Mouse (Mus musculus): ENCODE measurements around the gene Tmem104. TPM values are rescaled to one million over a fixed set of nuclear protein-coding genes. Genes with fewer than 3 reads are reported as not detected.

The Tmem104 gene
- polyA plus RNA-seq, 1 experiment from 2014 or later = 11.9 TPM

DNA sequence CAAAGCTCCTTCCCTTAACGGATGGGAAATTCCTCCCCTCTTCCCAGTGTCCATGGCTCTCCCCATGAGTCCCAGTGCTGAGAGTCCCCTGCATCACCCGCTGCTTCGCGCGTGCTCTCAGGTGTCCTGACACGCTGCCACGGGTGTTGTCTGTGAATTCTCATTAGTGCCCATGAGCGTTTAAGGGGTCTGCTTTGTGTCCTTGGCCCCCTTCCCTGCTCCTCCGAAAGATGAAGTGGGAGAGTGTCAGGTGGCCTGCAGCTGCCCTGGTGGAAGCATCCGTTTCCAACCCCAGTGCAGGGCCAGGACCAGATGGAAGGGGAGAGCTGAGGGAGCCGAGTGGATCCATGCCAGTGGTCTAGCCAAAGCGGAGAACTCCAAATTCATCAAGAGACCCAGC, 20.8 kb downstream of the Tmem104 start:
- no peaks in the 10 kb centered on the region for H3K9me3 ChIP-seq
- 0 out of 2 replicates have a peak, but pooled peaks cover 7% of the 10 kb centered on the region for H3K4me1 ChIP-seq
- no peak overlapping the region for H3K4me2 ChIP-seq
- H3K27ac ChIP-seq = no peak overlapping the region
- H3K36me3 ChIP-seq = peaks cover 37% of the 10 kb centered on the region
- no peak overlapping the region for H3K4me3 ChIP-seq
- H3K27me3 ChIP-seq = no peaks in the 10 kb centered on the region
- no peak for ATAC-seq (ENCODE audit: insufficient number of reproducible peaks, insufficient read depth, low FRiP score, low TSS enrichment, low read depth)
- 82% methylated on average over 12 of the region's 12 CpGs for WGBS
- H3K9ac ChIP-seq = no peak overlapping the region

DNA sequence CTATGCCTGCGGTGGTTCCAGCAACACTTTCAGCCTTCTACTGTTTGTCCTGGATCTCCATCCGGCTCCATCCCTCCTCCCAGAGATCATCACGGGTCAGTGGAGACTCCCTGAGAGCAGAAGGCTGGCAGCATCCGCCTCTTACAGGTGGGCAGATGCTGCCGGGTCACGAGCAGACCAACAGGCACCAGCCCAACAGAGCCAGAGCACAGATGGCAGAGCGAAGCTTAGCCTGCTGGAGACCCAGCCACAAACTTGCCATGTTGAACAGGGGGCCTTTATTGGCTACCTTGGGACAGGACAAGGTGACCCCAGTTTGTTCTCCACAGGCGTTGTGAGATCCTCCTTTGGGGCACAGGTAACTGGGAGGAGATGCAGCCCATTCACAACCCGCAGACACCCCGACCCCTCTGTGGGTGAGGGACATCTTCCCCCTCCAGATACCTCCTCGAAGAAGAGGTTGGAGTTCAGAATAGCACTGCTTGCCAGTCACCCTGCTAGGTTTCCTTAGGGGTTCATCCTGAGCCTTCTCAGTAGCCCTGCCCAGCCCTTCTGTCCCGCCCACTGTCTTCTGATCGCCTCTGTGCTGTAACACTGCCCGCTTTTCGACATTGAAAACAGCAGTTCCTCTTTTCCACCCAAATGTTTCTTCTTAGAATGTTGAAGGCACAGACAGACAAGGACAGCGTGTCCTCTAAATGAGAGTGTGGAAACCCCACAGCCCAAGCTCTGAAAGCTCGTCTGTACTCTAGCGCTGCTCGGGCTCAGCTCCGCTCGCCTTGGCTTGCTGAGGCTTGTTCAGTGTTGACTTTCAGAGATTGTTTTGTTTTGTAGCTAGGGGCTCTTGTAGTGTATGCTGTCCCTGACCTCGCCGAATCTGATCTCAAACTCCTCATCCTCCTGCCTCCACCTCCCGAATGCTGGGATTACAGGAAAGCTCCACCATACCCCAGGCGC, 21.8 kb downstream of the Tmem104 start:
- no peak overlapping the region for H3K27ac ChIP-seq
- no peaks in the 10 kb centered on the region for H3K9me3 ChIP-seq
- no peak overlapping the region for H3K4me3 ChIP-seq
- peaks cover 37% of the 10 kb centered on the region for H3K36me3 ChIP-seq
- no peak for ATAC-seq (ENCODE audit: insufficient number of reproducible peaks, insufficient read depth, low FRiP score, low TSS enrichment, low read depth)
- no peak overlapping the region for H3K4me2 ChIP-seq
- H3K27me3 ChIP-seq = no peaks in the 10 kb centered on the region
- 68% methylated on average over 25 of the region's 25 CpGs for WGBS
- H3K4me1 ChIP-seq = 0 out of 2 replicates have a peak, but pooled peaks cover 7% of the 10 kb centered on the region
- no peak overlapping the region for H3K9ac ChIP-seq

GRCm38 (mm10) chr11:115209958-115210357, 22.7 kb downstream of the Tmem104 start:
- H3K4me3 ChIP-seq = no peak overlapping the region
- 69% methylated on average over 7 of the region's 7 CpGs for WGBS
- H3K9ac ChIP-seq = peak overlapping the region; percentile 1; the same call in 1 of the 2 replicates
- H3K27ac ChIP-seq = no peak overlapping the region
- no peak for ATAC-seq (ENCODE audit: insufficient number of reproducible peaks, insufficient read depth, low FRiP score, low TSS enrichment, low read depth)
- 0 out of 2 replicates have a peak, but pooled peaks cover 7% of the 10 kb centered on the region for H3K4me1 ChIP-seq
- H3K4me2 ChIP-seq = no peak overlapping the region
- no peaks in the 10 kb centered on the region for H3K27me3 ChIP-seq
- H3K36me3 ChIP-seq = peaks cover 36% of the 10 kb centered on the region
- no peaks in the 10 kb centered on the region for H3K9me3 ChIP-seq

- Histone ChIP-seq H3K4me1 (peaks cover 8% of the 10 kb centered on the region), H3K4me3 (no peak overlapping the region), H3K36me3 (peaks cover 15% of the 10 kb centered on the region), H3K9me3 (no peaks in the 10 kb centered on the region), H3K27ac (no peak overlapping the region), H3K9ac (no peak overlapping the region), H3K27me3 (no peaks in the 10 kb centered on the region), H3K4me2 (no peak overlapping the region)
- no peak for ATAC-seq (ENCODE audit: insufficient number of reproducible peaks, insufficient read depth, low FRiP score, low TSS enrichment, low read depth)
- 49% methylated on average over 13 of the region's 13 CpGs for WGBS
Measured at GRCm38 (mm10) chr11:115212116-115212515, 24.8 kb downstream of the Tmem104 start.

GRCm38 (mm10) chr11:115215123-115215522, 27.8 kb downstream of the Tmem104 start:
- Histone ChIP-seq H3K9me3 (no peaks in the 10 kb centered on the region), H3K4me1 (peaks cover 16% of the 10 kb centered on the region), H3K36me3 (no peaks in the 10 kb centered on the region), H3K27ac (no peak overlapping the region), H3K4me3 (no peak overlapping the region), H3K4me2 (no peak overlapping the region), H3K27me3 (no peaks in the 10 kb centered on the region), H3K9ac (no peak overlapping the region)
- ATAC-seq (ENCODE audit: insufficient number of reproducible peaks, insufficient read depth, low FRiP score, low TSS enrichment, low read depth) = no peak
- 37% methylated on average over 5 of the region's 5 CpGs for WGBS

- no peaks in the 10 kb centered on the region for H3K27me3 ChIP-seq
- H3K27ac ChIP-seq = no peak overlapping the region
- no peaks in the 10 kb centered on the region for H3K36me3 ChIP-seq
- peaks cover 25% of the 10 kb centered on the region for H3K4me1 ChIP-seq
- H3K4me3 ChIP-seq = no peak overlapping the region
- peak overlapping the region; percentile 46; the same call in 1 of the 2 replicates for H3K9ac ChIP-seq
- ATAC-seq (ENCODE audit: insufficient number of reproducible peaks, insufficient read depth, low FRiP score, low TSS enrichment, low read depth) = no peak
- H3K9me3 ChIP-seq = no peaks in the 10 kb centered on the region
- no peak overlapping the region for H3K4me2 ChIP-seq
- WGBS = 55% methylated on average over 18 of the region's 18 CpGs
Measured at GRCm38 (mm10) chr11:115217439-115218410, 30.4 kb downstream of the Tmem104 start.

DNA sequence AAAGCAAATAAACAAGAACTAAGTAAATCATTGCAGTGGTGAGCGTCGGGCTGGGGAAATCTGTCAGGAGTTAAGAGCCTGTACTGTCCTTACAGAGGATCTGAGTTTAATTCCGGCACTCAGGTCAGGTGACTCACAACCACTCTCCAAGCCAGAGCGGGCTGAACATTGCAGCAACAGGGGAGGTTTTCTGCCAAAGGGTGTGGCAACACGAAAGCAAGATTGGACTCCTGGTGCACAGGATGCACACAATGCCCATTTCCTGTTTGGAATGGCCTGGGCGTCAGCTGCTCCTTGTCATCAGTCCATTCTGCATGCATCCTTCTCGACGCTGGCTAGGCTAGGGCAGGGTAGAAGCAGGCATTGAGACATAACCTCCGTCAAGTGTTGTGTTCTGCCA, 32.0 kb downstream of the Tmem104 start:
- H3K36me3 ChIP-seq = no peaks in the 10 kb centered on the region
- no peaks in the 10 kb centered on the region for H3K9me3 ChIP-seq
- no peak for ATAC-seq (ENCODE audit: insufficient number of reproducible peaks, insufficient read depth, low FRiP score, low TSS enrichment, low read depth)
- peaks cover 35% of the 10 kb centered on the region for H3K4me1 ChIP-seq
- WGBS = 57% methylated on average over 9 of the region's 9 CpGs
- no peak overlapping the region for H3K4me3 ChIP-seq
- no peak overlapping the region for H3K4me2 ChIP-seq
- H3K9ac ChIP-seq = no peak overlapping the region
- no peaks in the 10 kb centered on the region for H3K27me3 ChIP-seq
- no peak overlapping the region for H3K27ac ChIP-seq

DNA sequence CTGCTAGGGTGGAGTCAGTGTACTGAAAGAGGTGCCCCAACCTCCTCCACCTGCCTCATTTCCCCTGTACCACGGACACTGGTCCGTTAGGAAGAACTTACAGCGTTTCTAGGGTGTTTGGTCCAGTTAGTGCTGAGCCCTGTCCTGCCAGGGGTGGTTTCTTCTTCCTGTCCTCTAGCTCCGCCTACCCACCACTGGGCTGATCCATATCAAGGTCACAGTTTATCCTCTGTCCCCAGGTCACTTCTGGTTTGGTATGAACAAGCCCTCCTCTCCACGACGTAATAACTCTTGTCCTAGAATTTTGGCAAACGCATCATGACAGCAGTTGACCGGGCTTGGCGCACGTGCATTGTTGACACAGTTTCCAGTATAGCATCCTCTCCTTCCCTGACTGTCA, 32.4 kb downstream of the Tmem104 start:
- no peaks in the 10 kb centered on the region for H3K27me3 ChIP-seq
- H3K4me2 ChIP-seq = no peak overlapping the region
- H3K9ac ChIP-seq = no peak overlapping the region
- no peak overlapping the region for H3K27ac ChIP-seq
- no peak overlapping the region for H3K4me3 ChIP-seq
- no peaks in the 10 kb centered on the region for H3K9me3 ChIP-seq
- peaks cover 35% of the 10 kb centered on the region for H3K4me1 ChIP-seq
- ATAC-seq (ENCODE audit: insufficient number of reproducible peaks, insufficient read depth, low FRiP score, low TSS enrichment, low read depth) = no peak
- no peaks in the 10 kb centered on the region for H3K36me3 ChIP-seq
- 87% methylated on average over 10 of the region's 10 CpGs for WGBS

DNA sequence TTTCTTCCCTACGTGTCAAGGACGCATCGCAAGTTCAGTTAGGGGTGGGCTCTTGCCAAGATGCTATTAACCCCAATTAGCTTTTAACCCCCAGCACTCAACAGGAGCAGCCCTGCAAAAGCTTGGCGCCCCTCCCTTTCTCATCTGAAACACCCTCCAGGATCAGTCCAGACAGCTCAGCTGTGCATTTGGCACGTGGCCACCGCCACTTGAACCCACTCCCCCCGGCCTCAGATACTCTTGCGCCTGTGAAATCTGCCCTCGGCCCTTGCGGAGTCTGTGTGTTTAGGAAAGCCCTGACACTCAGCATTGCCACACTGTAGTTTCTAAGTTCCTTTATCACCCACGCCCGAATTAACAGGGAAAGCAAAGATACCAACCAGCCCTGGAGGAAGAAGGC, 34.8 kb downstream of the Tmem104 start:
- 45% methylated on average over 12 of the region's 12 CpGs for WGBS
- no peaks in the 10 kb centered on the region; the same call in 1 of the 2 replicates for H3K36me3 ChIP-seq
- no peak overlapping the region for H3K4me2 ChIP-seq
- H3K27ac ChIP-seq = no peak overlapping the region
- H3K9me3 ChIP-seq = no peaks in the 10 kb centered on the region
- no peaks in the 10 kb centered on the region for H3K27me3 ChIP-seq
- ATAC-seq (ENCODE audit: insufficient number of reproducible peaks, insufficient read depth, low FRiP score, low TSS enrichment, low read depth) = no peak
- H3K9ac ChIP-seq = no peak overlapping the region
- no peak overlapping the region for H3K4me3 ChIP-seq
- peaks cover 42% of the 10 kb centered on the region for H3K4me1 ChIP-seq

DNA sequence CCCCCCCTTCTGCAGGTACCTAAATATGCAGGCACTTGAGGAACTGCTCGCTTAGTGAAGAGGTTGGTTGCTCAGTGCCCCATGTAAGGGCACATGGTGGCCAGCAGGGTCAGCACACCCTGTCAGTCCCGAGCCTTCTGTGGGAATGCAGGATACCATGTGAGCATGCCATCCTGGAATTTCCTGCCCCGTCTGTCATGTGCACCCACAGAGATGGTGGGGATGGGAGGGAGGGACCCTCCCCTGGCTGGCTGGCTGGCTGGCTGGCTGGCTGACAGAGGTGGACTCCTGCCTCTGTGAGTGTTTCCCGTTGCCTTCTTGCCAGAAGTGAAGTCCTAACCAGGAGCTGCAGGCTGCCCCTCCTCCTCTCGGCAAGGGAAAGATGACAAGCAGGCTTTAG, 35.3 kb downstream of the Tmem104 start:
- H3K4me1 ChIP-seq = peaks cover 39% of the 10 kb centered on the region
- no peak overlapping the region for H3K4me3 ChIP-seq
- H3K9ac ChIP-seq = no peak overlapping the region
- H3K27ac ChIP-seq = no peak overlapping the region
- H3K27me3 ChIP-seq = no peaks in the 10 kb centered on the region
- ATAC-seq (ENCODE audit: insufficient number of reproducible peaks, insufficient read depth, low FRiP score, low TSS enrichment, low read depth) = no peak
- 28% methylated on average over 5 of the region's 5 CpGs for WGBS
- no peaks in the 10 kb centered on the region; the same call in 1 of the 2 replicates for H3K36me3 ChIP-seq
- no peaks in the 10 kb centered on the region for H3K9me3 ChIP-seq
- H3K4me2 ChIP-seq = no peak overlapping the region

DNA sequence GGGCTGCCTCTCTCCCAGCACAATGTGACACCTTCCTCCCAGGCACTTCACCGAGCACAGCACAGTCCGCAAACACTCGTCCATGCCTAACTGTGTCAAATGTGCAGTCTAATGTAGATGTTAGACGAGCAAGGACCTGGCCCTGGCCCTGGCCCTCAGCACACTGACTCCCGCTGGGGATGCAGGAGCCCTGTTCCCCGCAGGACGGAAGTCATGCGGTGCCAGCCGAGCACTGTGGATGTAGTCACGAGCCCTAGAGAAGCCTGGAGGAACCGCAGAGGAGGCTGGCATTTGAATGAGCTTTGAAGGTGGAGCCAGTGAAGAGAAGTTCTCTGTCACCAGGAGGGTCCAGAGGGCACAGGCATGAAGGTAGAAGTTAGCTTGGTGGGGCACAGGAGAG, 36.2 kb downstream of the Tmem104 start:
- Histone ChIP-seq H3K27ac (no peak overlapping the region), H3K36me3 (no peaks in the 10 kb centered on the region; the same call in 1 of the 2 replicates), H3K4me3 (no peak overlapping the region), H3K4me2 (no peak overlapping the region), H3K9ac (no peak overlapping the region), H3K9me3 (no peaks in the 10 kb centered on the region), H3K27me3 (no peaks in the 10 kb centered on the region), H3K4me1 (peaks cover 35% of the 10 kb centered on the region)
- no peak for ATAC-seq (ENCODE audit: insufficient number of reproducible peaks, insufficient read depth, low FRiP score, low TSS enrichment, low read depth)
- WGBS = 75% methylated on average over 11 of the region's 11 CpGs
